Mouse (Mus musculus): ENCODE measurements around the gene Rps24.

Rps24 gene

GRCm38 (mm10) chr14:24512527-24513161, 25.7 kb downstream of the Rps24 start:
- no peak for DNase-seq

- no peak for DNase-seq
These were observed 34.7 kb downstream of the Rps24 start for GRCm38 (mm10) chr14:24521597-24521996.

DNA sequence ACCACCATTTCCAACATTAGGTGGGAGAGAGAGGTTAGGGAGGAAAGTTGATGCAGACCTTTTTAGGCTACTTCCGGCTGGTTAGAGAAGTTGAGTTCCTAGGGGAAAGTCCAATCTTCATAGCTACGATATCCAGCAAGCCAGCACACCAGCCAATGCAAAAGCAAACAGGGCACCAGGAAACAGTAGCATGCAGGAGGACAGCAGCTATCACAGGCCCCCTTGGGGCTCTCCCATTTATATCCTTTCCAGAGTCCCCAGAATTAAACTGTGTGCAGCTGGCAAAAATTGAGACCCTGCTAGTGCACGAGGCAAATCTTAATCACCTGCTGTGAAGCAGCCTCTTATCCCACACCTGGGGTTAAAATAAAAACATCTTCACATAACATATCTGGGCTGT, 38.2 kb downstream of the Rps24 start:
- DNase-seq, result no peak

DNA sequence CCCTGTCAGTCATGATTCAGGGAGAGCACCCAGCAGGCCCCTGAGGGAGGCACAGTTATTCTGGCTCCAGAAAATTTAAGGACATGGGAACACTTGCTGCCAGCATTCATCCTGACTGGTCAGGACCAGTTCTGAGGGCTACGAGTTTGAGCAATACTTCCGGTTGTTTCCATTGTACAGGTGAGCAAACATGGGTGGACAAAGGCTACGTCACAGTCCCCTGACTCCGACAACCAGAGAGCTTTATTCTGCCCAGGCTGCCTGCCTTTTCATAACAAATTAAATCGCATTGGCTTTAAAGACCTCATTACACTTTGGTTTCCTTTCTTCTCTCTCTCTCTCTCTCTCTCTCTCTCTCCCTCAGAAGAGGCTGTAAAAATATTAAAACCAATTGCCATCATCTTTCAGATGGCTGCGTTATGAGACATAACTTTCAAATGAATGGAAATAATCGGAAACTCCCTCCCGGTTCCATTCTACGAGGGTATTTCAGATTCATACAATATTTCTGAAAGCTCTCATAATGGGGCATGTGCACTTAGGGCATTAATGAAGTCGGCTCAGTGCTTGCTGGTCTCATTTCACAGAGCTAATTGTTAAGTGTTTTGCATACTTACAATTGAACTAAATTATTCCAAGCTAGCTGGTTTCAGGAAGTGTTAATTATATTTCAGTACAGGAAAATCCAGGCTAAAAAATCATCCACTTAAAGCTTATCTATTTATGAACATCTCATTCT, 38.9 kb downstream of the Rps24 start:
- DNase-seq, result no peak

GRCm38 (mm10) chr14:24526440-24526839, 39.5 kb downstream of the Rps24 start:
- no peak for DNase-seq

DNA sequence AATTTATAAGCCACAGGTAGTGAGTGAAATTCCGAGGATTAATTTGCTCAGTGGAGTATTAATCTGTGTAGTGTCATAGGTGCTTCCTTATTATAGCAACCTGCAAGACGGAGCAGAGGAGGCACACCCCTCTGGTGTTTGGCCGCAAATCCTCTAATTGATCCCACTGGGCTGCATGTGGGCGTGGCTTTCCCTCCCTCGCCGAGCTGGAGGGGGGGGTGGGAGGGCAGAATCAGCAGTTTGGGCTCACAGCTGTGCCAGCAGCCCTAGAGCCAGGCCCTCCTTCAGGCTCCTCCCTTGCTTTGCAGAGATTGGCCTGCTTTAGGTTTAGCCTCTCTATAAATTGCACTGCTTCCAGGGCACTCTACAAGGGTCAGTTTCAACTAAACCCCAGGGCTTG, 43.3 kb downstream of the Rps24 start:
- peak; percentile 25 to 35 for DNase-seq

DNA sequence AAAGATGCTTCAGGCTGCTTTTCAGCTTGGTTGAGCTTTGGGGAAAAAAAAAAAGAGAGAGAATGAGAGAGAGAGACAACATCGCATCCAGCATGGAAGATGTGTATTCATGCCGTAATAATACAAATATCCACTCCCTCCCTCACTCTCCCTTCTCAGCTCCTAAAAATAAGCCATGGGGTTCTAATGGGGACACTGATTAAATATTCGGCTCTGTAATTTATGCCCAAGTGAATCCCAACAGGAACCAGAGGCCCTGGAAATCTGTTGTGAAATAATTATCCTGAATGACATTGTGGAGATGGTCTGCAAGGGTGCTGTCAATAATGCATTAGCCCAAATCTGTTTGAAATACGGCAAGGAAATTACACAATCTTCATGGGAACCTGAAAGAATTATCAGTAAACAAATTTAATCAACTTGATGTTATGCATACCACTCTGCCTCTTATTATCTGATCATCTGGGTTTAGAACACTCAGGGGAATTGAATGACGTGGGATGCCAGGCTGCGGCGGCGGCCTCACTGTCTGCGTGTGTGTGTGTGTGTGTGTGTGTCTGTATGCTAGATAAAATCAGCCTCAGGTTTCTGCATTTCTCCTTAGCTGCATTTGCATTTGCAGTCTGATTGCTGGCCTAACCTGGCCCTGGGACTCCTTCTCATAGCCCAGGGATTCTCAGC, 48.1 kb downstream of the Rps24 start:
- no peak for DNase-seq

GRCm38 (mm10) chr14:24542901-24543300, 56.0 kb downstream of the Rps24 start:
- DNase-seq, result no peak

DNA sequence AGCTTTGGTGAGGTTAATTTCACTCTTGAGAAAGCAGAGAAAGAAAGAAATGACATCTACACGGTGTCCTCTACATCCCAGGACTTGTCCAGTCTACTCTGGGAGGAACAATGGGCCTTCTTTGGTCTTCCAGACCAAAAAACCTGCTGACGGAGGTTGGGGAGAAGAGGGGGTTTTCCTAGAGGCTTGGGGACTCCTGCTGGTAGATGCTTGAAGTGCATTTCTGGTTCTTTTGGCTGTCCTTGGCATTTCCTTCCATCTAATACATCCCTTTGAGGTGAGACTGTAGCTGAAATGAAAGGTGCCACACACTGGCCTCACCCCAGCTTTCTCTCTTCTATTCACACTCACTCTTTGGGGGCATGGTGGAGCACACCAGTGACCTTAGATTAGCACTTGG, 57.1 kb downstream of the Rps24 start:
- DNase-seq, result peak; percentile 68 to 74

Data from kidney, postnatal 4 days (tissue).